Mouse (Mus musculus): ENCODE results near the gene Jagn1.

Gene Jagn1

DNA sequence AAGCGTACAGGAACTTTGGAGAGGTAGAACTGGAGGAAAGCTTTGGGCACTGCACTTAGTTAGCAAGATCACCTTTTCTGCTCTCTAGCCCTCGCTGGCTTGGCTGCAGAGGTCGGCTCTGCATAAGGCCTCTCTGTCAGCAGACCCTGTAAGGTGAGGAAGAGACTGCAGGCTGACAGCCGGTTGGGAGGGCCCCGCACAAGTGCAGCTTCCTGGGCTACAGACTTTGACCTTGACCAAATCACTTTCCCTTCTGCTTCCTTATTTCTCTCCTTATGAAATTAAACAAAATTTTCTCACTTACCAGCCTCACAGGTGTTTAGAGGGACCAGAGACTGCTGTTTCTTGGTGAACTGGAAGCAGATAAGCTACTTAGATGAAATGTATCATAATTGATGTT is 12.6 kb downstream of the Jagn1 start:
- Histone ChIP-seq H3K9me3 (ENCODE audit: low read length) (no peaks in the 10 kb centered on the region), H3K36me3 (ENCODE audit: insufficient read depth, low read length) (no peaks in the 10 kb centered on the region)
- no peak for TF ChIP-seq POU5F1 (IDR thresholded peaks at IDR 0.05; ENCODE audit: borderline replicate concordance, low read length)
- TF ChIP-seq CTCF (conservative IDR thresholded peaks at IDR 0.05; ENCODE audit: low read length), result no peak
- TF ChIP-seq NANOG (IDR thresholded peaks at IDR 0.05; ENCODE audit: borderline replicate concordance, low read length), result no peak

DNA sequence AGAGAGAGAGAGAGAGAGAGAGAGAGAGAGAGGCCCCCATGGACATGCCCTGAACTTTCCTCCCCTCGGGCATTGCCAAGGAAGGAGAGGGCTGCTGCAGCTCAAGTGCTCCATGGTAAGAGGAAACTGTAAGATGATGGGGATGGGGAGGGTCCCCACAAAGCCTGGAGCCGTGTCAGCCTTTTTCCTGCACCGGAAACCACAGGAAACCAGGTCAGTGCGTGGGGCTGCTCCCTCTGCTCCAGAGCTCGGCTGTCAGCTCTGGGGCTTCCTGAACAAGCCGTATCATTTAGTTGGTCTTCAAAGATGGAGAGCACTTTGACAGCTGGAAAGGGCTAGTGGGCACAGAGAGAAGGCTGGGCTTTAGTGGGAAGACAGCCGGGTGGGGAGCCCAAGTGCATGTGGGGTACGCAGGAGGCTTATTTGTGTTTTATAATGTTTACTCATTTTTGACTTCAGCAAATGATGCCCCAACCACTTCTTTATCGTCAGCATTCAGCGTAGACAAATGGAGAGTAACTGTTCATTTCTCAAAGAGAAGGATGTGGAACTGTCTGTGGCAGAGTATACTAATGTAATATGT is 15.7 kb downstream of the Jagn1 start, which contains the start of gene Il17re:
Il17re (plus strand) TSS at position 533 of the 583 bp plus-strand sequence.
- H3K4me3 ChIP-seq (replicated peaks; ENCODE audit: low read length), result peak within 1 kb of the TSS; percentile 45
- no peak for TF ChIP-seq NANOG (IDR thresholded peaks at IDR 0.05; ENCODE audit: borderline replicate concordance, low read length)
- TF ChIP-seq CTCF (conservative IDR thresholded peaks at IDR 0.05; ENCODE audit: low read length), result no peak
- no peak for TF ChIP-seq POU5F1 (IDR thresholded peaks at IDR 0.05; ENCODE audit: borderline replicate concordance, low read length)
- H3K9me3 ChIP-seq (ENCODE audit: low read length), result no peaks in the 10 kb centered on the region

More for the DNA sequence above, 12.6 kb downstream of the Jagn1 start:
- H3K27me3 ChIP-seq (ENCODE audit: insufficient read depth, low read length), result peaks cover 28% of the 10 kb centered on the region
- no peak overlapping the region for H3K4me3 ChIP-seq (replicated peaks; ENCODE audit: low read length)
- H3K4me1 ChIP-seq (replicated peaks; ENCODE audit: low read depth, low read length), result peaks cover 20% of the 10 kb centered on the region

DNA sequence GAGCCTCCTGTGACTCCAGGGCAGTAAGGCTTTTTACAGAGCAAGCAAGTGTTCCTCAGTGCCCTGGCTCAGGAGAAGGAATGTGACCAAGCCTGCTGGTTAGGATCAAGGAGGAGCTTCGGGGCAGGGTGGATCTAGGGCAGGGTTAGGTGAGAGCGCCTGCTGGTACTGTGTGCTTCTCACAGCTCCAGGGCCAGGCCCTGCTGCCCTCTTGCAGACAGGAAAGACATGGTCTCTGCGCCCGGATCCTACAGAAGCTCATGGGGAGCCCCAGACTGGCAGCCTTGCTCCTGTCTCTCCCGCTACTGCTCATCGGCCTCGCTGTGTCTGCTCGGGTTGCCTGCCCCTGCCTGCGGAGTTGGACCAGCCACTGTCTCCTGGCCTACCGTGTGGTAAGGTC is 16.3 kb downstream of the Jagn1 start:
- H3K9me3 ChIP-seq (ENCODE audit: low read length), result no peaks in the 10 kb centered on the region
- H3K4me1 ChIP-seq (replicated peaks; ENCODE audit: low read depth, low read length), result peaks cover 20% of the 10 kb centered on the region
- TF ChIP-seq CTCF (conservative IDR thresholded peaks at IDR 0.05; ENCODE audit: low read length), result no peak
- no peak for TF ChIP-seq POU5F1 (IDR thresholded peaks at IDR 0.05; ENCODE audit: borderline replicate concordance, low read length)
- TF ChIP-seq NANOG (IDR thresholded peaks at IDR 0.05; ENCODE audit: borderline replicate concordance, low read length), result no peak

More for the DNA sequence above, 15.7 kb downstream of the Jagn1 start, which contains the start of gene Il17re:
- H3K4me1 ChIP-seq (replicated peaks; ENCODE audit: low read depth, low read length), result peaks cover 20% of the 10 kb centered on the region
- no peaks in the 10 kb centered on the region for H3K36me3 ChIP-seq (ENCODE audit: insufficient read depth, low read length)
- peaks cover 28% of the 10 kb centered on the region for H3K27me3 ChIP-seq (ENCODE audit: insufficient read depth, low read length)

DNA sequence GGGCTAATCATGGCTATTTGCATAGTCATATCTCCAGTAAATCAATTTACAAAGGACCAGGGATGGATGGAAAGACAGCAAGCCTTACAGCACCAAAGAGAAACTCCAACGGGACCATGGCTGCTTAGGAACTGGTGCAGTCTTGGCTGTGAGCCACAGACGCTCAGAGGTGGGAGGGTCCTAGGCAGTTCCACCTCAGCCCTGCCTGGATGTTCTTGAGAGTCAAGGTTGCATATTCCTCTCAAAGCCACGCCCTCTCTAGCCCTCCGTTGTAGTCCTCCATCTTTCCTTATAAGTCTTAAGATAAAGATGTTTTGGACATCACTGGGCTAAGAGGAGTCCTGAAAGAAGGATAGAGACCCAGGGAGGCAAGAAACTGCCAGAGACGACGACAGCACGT is 21.7 kb downstream of the Jagn1 start:
- H3K27me3 ChIP-seq (ENCODE audit: insufficient read depth, low read length), result peaks cover 44% of the 10 kb centered on the region
- no peaks in the 10 kb centered on the region for H3K9me3 ChIP-seq (ENCODE audit: low read length)
- H3K4me3 ChIP-seq (replicated peaks; ENCODE audit: low read length), result no peak overlapping the region
- TF ChIP-seq POU5F1 (IDR thresholded peaks at IDR 0.05; ENCODE audit: borderline replicate concordance, low read length), result no peak
- no peak for TF ChIP-seq CTCF (conservative IDR thresholded peaks at IDR 0.05; ENCODE audit: low read length)
- TF ChIP-seq NANOG (IDR thresholded peaks at IDR 0.05; ENCODE audit: borderline replicate concordance, low read length), result no peak
- H3K36me3 ChIP-seq (ENCODE audit: insufficient read depth, low read length), result no peaks in the 10 kb centered on the region
- H3K4me1 ChIP-seq (replicated peaks; ENCODE audit: low read depth, low read length), result peaks cover 17% of the 10 kb centered on the region

More for the DNA sequence above, 16.3 kb downstream of the Jagn1 start:
- no peaks in the 10 kb centered on the region for H3K36me3 ChIP-seq (ENCODE audit: insufficient read depth, low read length)
- peaks cover 29% of the 10 kb centered on the region for H3K27me3 ChIP-seq (ENCODE audit: insufficient read depth, low read length)
- peak overlapping the region; percentile 45 for H3K4me3 ChIP-seq (replicated peaks; ENCODE audit: low read length)

DNA sequence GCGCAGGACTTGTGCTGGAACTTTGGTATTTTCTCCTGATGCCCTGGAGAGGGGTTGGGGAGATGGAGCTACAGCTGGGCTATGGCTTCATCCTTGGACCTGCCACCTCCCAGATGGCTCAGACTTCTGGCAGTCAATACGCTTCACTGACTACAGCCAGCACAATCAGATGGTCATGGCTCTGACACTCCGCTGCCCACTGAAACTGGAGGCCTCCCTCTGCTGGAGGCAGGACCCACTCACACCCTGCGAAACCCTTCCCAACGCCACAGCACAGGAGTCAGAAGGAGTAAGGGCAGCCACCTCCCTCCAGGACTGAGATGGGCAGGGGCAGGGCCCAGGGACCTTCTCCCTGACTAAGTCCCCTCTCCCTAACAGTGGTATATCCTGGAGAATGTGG is 23.2 kb downstream of the Jagn1 start:
- Histone ChIP-seq H3K36me3 (ENCODE audit: insufficient read depth, low read length) (no peaks in the 10 kb centered on the region), H3K27me3 (ENCODE audit: insufficient read depth, low read length) (peaks cover 55% of the 10 kb centered on the region), H3K4me1 (replicated peaks; ENCODE audit: low read depth, low read length) (peaks cover 29% of the 10 kb centered on the region), H3K9me3 (ENCODE audit: low read length) (no peaks in the 10 kb centered on the region), H3K4me3 (replicated peaks; ENCODE audit: low read length) (no peak overlapping the region)
- TF ChIP-seq POU5F1 (IDR thresholded peaks at IDR 0.05; ENCODE audit: borderline replicate concordance, low read length), result no peak
- no peak for TF ChIP-seq NANOG (IDR thresholded peaks at IDR 0.05; ENCODE audit: borderline replicate concordance, low read length)
- no peak for TF ChIP-seq CTCF (conservative IDR thresholded peaks at IDR 0.05; ENCODE audit: low read length)

DNA sequence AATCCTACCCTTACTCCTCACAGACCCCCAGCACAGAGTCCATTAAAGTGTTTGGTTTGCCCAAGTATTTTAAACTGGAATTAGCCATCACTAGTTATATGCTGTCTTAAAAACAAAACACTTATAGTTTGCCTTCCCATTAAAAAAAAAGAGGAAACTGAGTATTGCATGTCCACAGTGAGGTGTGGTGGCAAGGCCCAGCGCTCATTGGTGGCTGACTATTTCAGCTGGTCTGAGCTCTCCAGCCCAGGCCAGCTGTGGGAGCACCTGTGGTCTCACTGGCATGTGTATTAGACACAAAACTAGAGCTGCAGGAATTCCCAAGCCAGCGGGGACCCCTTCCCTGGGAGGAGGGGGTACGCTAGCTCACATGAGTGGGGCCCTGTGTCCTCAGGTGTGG is 26.1 kb downstream of the Jagn1 start:
- Histone ChIP-seq H3K9me3 (ENCODE audit: low read length) (no peaks in the 10 kb centered on the region), H3K4me1 (replicated peaks; ENCODE audit: low read depth, low read length) (peaks cover 52% of the 10 kb centered on the region), H3K27me3 (ENCODE audit: insufficient read depth, low read length) (peaks cover 67% of the 10 kb centered on the region), H3K4me3 (replicated peaks; ENCODE audit: low read length) (no peak overlapping the region; the same call in 1 of the 2 replicates), H3K36me3 (ENCODE audit: insufficient read depth, low read length) (no peaks in the 10 kb centered on the region)
- TF ChIP-seq CTCF (conservative IDR thresholded peaks at IDR 0.05; ENCODE audit: low read length), result no peak
- no peak for TF ChIP-seq POU5F1 (IDR thresholded peaks at IDR 0.05; ENCODE audit: borderline replicate concordance, low read length)
- no peak for TF ChIP-seq NANOG (IDR thresholded peaks at IDR 0.05; ENCODE audit: borderline replicate concordance, low read length)

DNA sequence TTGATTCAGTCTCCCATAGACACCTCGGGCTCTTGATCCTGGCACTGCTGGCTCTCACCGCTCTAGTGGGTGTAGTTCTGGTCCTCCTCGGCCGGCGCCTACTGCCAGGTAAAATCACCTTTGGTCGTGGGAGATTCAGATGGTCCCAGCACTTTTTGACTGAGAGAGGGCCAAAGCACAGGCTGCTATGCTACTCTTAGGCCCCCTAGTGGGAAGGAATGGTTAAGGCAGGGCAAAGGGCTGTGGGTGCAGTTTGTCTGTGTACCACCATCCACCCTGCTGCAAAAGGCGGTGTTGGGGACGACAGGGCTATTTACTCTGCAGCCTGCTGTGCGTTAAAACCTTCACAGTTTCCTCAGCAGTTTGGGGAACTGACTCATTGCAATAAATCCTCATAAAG is 26.7 kb downstream of the Jagn1 start:
- peaks cover 68% of the 10 kb centered on the region for H3K27me3 ChIP-seq (ENCODE audit: insufficient read depth, low read length)
- peak overlapping the region; percentile 78 for H3K4me3 ChIP-seq (replicated peaks; ENCODE audit: low read length)
- H3K9me3 ChIP-seq (ENCODE audit: low read length), result no peaks in the 10 kb centered on the region
- H3K36me3 ChIP-seq (ENCODE audit: insufficient read depth, low read length), result no peaks in the 10 kb centered on the region
- TF ChIP-seq CTCF (conservative IDR thresholded peaks at IDR 0.05; ENCODE audit: low read length), result peak; percentile 81
- TF ChIP-seq POU5F1 (IDR thresholded peaks at IDR 0.05; ENCODE audit: borderline replicate concordance, low read length), result no peak
- TF ChIP-seq NANOG (IDR thresholded peaks at IDR 0.05; ENCODE audit: borderline replicate concordance, low read length), result no peak
- H3K4me1 ChIP-seq (replicated peaks; ENCODE audit: low read depth, low read length), result peaks cover 49% of the 10 kb centered on the region

DNA sequence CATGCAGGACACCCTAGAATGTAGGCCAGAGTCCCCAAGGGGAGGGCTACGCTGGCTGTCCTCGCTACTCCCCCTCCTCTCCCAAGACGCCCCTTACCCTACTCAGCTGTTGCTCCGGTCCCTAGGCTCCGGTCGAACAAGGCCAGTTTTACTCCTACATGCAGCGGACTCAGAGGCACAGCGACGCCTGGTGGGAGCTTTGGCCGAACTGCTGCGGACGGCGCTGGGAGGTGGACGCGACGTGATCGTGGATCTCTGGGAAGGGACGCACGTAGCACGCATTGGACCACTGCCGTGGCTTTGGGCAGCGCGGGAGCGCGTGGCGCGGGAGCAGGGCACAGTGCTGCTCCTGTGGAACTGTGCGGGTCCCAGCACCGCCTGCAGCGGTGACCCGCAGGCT is 27.1 kb downstream of the Jagn1 start:
- H3K27me3 ChIP-seq (ENCODE audit: insufficient read depth, low read length), result peaks cover 68% of the 10 kb centered on the region
- no peaks in the 10 kb centered on the region for H3K9me3 ChIP-seq (ENCODE audit: low read length)

More for the DNA sequence above, 27.1 kb downstream of the Jagn1 start:
- Histone ChIP-seq H3K4me1 (replicated peaks; ENCODE audit: low read depth, low read length) (peaks cover 45% of the 10 kb centered on the region), H3K36me3 (ENCODE audit: insufficient read depth, low read length) (no peaks in the 10 kb centered on the region), H3K4me3 (replicated peaks; ENCODE audit: low read length) (peak overlapping the region; percentile 78)
- TF ChIP-seq POU5F1 (IDR thresholded peaks at IDR 0.05; ENCODE audit: borderline replicate concordance, low read length), result no peak
- peak; percentile 33; the same call in 1 of the 2 replicates for TF ChIP-seq CTCF (conservative IDR thresholded peaks at IDR 0.05; ENCODE audit: low read length)
